Mouse (Mus musculus): ENCODE data around the gene Snrpd3. TPM values are rescaled to one million over a fixed set of nuclear protein-coding genes. Genes with fewer than 3 reads are reported as not detected.
A peak's percentile ranks its signal among the peaks of the same experiment; 100 is the strongest.
"Not testable (repeated sequence)": the region's sequence is repeated elsewhere in the genome, so short reads cannot be mapped to it uniquely, and the experiment has no call there.

Snrpd3 gene
- total RNA-seq, 2 experiments from 2014 or later: 81.9 to 98.1 TPM

- no peak for DNase-seq
Measured at GRCm38 (mm10) chr10:75501641-75502040, 15.7 kb upstream of the Snrpd3 start.

GRCm38 (mm10) chr10:75503692-75504091, 13.7 kb upstream of the Snrpd3 start:
- DNase-seq: no peak

GRCm38 (mm10) chr10:75504234-75505129, 12.9 kb upstream of the Snrpd3 start:
- peak; percentile 48 to 51 for DNase-seq

- no peak for DNase-seq
Measured at GRCm38 (mm10) chr10:75505130-75505495, 12.2 kb upstream of the Snrpd3 start.

- DNase-seq: not testable (repeated sequence)
Measured at GRCm38 (mm10) chr10:75505928-75506327, 11.4 kb upstream of the Snrpd3 start.

GRCm38 (mm10) chr10:75510446-75510845, 6.9 kb upstream of the Snrpd3 start:
- peak; percentile 74 to 76 for DNase-seq

- DNase-seq: no peak
Measured at GRCm38 (mm10) chr10:75511060-75511459, 6.3 kb upstream of the Snrpd3 start.

- DNase-seq: no peak
Measured at GRCm38 (mm10) chr10:75511897-75512296, 5.5 kb upstream of the Snrpd3 start.

GRCm38 (mm10) chr10:75512796-75513195, 4.6 kb upstream of the Snrpd3 start:
- DNase-seq: peak in 1 of 2 experiments; percentile 29

GRCm38 (mm10) chr10:75513306-75514067, 3.9 kb upstream of the Snrpd3 start:
- no peak for DNase-seq

- DNase-seq: no peak
Measured at GRCm38 (mm10) chr10:75514361-75514760, 3.0 kb upstream of the Snrpd3 start.

- DNase-seq: no peak
Measured at GRCm38 (mm10) chr10:75515216-75516037, 1.9 kb upstream of the Snrpd3 start.

- no peak for DNase-seq
Measured at GRCm38 (mm10) chr10:75516038-75516723, 1.2 kb upstream of the Snrpd3 start.

GRCm38 (mm10) chr10:75516724-75517072, 653 bp upstream of the Snrpd3 start:
- DNase-seq: peak in 1 of 2 experiments; percentile 28

GRCm38 (mm10) chr10:75517758-75518143, 400 bp downstream of the Snrpd3 start, which contains the start of gene Gucd1:
Gene Gucd1 (minus strand): TSS chr10:75517972.
- DNase-seq: peak; percentile 96 to 97

GRCm38 (mm10) chr10:75520581-75520980, 3.2 kb downstream of the Snrpd3 start:
- DNase-seq: no peak

- DNase-seq: no peak
Measured at GRCm38 (mm10) chr10:75521643-75522042, 4.3 kb downstream of the Snrpd3 start.

GRCm38 (mm10) chr10:75525450-75525849, 8.1 kb downstream of the Snrpd3 start:
- DNase-seq: not testable (repeated sequence)

GRCm38 (mm10) chr10:75530322-75530721, 13.0 kb downstream of the Snrpd3 start:
- no peak for DNase-seq

- no peak for DNase-seq
Measured at GRCm38 (mm10) chr10:75531532-75532090, 14.3 kb downstream of the Snrpd3 start.

- DNase-seq: no peak
Measured at GRCm38 (mm10) chr10:75534216-75534615, 16.9 kb downstream of the Snrpd3 start.
